Mouse (Mus musculus) bone marrow macrophage, adult 2 months (primary cell): ENCODE results near the gene Slc41a3.

Source experiments
- CTCF ChIP-seq: IDR thresholded peaks from 2 replicates; pipeline ENCODE4 v1.5.1; 2012; ENCODE audit warnings: low read depth, mild to moderate bottlenecking, low read length, moderate library complexity
- POLR2A ChIP-seq: IDR thresholded peaks from 2 replicates; pipeline ENCODE4 v1.6.1; 2012; ENCODE audit warnings: mild to moderate bottlenecking, low read depth, low read length, borderline replicate concordance

DNA sequence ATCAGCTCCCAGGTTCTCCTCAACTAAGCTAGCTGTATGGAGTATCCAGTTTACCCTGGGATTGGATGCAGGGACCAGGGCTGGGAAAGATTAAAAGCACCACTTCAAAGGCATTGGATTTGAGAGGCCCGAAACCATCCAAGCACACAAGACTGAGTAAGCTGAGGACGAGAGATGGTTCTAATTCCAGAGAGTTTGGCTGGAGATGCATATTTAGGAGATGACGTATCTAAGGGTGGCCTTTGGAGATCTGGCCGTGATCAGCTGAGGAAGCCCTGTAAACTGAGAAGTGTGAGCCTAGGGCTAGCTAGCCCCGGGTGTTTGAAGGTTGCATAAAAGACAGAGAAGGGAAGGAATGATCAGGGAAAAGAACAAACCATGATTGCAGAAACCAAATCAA is 16.4 kb upstream of the Slc41a3 start:
- TF ChIP-seq POLR2A, result no peak
- no peak for TF ChIP-seq CTCF
